Mouse (Mus musculus) cerebellum, adult 18-20 months (tissue): Measurements from ENCODE around the gene Pacs2.

ENCODE experiments used
- DNase-seq, 2 experiments: peaks; one replicate each; pipeline ENCODE4 v3.0.0; 2021

The Pacs2 gene

DNA sequence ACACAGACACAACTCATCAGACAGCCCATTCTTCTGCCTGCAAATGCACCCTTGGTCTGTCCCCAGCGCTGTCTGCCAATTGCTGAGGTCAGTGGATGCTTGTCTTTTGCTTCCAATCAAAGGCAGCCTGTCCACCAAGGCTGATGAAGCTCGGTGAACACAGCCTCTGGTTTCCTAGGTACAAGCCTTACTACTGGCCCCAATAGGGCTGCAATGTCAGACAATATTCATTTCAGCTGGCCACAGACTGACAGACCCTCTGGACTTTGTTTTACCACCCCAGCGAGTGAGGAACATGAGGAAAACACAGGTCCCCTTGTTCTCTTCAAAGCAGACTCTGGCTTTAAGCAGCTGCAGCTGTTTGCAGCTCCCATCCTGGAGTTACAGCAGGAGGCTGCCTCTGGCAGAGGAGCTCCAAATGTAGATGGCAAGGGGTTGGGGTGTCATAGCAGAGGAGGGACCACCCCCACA is 1.3 kb upstream of the Pacs2 start:
- DNase-seq = peak; percentile 33 to 48

DNA sequence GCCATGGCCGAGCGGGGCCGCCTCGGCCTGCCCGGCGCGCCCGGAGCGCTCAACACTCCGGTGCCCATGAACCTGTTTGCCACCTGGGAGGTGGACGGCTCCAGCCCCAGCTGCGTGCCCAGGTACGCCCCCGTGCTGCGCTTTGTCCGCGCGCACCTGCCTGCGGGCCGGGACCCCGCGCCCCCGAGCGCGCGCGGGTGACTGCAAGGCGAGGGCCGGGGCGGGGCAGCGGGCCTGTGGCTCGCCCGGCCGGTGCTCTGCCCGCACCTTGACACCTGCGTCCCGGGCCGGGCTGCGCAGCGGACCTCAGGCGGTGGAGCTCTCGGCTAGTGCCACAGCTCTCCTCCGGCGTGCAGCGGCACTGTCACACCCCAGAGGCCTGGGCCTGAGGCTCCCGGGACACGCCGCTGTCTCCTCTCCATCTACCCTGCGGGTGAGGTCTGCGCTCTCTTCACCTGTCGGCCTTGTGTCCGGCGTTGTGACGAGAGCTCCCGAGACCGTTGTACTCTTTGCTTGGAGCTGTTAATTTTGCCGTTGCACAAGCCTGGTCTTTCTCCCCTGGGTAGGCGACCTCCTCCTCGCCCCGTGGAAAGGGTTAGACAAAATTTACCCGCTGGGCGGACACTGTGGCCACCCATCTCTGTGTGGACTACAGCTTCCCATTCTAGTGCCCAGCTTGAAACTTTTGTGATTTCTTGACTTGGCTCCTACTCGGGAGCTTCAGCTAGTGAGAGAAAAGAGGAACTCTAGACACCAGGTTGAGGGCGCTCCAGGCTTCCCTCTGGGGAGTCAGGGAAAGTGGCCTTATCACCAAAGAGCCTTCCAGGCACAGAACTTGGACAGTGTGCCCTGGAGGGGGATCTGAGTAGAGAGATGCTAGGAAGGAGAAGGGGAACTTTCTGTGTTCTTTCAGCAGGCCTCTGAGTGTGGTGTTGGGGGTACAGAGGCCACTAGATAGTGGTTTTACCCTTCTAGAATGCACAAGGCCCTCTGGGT is 551 bp downstream of the Pacs2 start:
- peak; percentile 55 to 77 for DNase-seq

DNA sequence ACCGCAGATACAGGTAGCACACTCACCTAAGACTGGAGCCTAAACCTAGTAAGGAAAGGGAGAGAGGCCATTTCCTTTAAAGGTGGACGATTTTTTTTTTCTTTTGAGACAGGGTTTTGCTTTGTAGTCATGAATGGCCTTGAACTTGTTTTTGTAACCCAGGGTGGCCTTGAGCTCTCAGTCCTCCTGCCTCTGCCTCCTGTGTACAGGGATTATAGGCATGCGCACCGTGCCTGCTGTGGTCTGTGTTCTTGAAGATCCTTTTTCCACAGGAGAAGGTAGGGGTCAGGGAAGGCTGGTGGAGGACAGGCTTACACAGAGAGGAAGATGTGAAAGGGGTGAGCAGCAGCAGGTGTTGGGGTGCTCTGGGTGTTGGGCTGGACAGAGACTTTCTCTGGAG is 1.6 kb downstream of the Pacs2 start:
- DNase-seq = no peak

DNA sequence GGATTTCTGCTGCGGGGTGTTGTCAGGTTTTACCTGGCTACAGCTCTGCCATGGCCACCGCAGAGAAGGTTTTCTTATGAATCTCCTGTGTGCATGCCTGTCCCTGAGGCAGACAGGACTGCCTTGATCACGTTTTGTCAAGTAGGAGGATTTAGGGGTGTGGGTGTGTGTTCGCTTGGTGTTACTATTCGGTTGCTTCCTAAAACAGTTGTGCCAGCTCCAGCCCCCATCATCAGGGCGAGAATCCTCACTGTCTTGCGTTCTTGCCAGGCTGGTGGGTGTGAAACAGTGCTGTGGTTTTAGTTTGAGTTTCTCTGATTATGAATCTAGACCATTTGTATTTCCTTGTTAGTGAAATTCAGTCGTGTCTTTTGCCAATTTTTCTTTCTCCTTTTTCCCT is 2.7 kb downstream of the Pacs2 start:
- DNase-seq = no peak

DNA sequence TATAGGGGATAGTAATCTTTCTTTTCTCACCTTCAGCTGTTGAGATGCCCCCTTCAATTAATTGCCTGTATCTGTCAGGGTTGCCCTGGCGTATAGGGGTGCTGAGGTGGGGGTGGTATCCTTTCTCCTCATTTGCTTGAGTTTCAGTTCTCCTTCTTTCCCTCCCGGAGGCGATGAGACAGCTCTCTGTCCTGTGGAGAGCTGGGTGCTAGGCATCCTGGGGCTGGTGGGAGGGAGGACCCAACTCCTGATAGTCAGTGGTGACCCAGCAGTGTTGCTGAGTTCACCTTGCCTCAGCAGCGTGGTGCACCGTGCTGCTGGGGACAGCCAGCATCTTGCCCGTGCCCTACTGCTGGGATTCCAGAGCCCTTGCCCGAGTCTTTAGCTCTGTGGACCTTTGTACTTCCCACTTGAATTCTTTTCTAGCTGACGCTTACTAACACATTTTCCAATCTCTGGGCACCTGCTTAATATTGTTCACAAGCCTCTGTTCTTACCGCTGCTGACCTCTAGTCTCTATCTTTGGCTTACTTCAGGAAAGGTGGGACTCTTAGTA is 3.2 kb downstream of the Pacs2 start:
- no peak for DNase-seq

DNA sequence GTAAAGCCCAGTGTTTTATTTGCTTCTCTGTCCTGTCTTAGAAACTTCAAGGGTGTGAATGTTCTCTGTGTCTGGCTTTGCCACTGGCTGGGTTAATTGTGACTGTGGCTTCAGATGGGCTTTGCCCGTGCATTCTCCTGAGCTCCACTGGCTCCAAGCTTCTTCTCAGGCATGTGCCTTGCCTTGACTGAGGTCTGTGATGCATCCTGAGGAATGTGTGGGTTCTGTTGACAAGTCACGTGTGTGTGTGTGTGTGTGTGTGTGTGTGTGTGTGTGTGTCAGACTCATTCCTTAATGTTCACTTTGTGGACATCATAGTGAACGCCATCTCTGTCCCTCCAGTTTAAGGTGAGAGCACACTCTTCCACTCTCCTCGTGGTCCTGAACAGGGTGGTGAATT is 4.5 kb downstream of the Pacs2 start:
- DNase-seq = no peak

DNA sequence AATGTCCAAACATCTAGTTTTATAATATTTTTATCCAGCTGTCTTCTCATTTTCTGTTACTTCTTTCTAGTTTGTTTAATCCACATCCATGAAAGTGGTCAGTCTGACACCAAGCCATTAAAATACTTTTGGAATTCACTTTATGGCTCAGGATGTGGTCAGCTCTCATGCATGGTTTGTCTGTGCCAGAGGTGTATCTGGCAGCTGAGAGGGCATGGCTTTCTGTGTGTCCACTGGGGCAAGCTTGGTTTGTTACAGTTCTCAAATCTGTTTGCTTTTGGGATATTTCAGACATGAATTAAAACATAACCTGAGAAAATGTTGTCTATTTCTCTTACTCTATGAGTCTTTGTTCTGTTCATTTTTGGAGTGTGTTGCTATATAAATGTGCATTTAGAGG is 7.2 kb downstream of the Pacs2 start:
- DNase-seq = no peak

DNA sequence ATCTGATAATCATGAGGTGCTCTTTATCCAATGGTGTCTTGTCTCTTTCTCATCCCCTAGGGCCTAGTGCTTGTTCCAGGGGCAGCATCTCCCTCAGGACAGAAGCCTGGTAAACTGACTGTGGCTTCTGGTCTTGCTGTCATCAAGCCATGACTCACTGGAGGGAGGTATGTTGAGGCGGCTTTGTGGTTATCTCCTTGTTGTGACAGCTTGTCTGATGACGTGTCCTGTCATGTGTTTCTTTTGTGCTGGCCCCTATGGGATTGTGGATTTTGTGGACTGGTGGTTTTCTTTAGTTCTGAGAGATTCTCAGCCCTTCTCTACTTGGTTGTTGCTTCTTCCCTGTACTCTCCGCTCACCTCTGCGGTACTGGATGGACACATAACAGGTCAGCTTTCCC is 8.8 kb downstream of the Pacs2 start:
- DNase-seq = no peak

DNA sequence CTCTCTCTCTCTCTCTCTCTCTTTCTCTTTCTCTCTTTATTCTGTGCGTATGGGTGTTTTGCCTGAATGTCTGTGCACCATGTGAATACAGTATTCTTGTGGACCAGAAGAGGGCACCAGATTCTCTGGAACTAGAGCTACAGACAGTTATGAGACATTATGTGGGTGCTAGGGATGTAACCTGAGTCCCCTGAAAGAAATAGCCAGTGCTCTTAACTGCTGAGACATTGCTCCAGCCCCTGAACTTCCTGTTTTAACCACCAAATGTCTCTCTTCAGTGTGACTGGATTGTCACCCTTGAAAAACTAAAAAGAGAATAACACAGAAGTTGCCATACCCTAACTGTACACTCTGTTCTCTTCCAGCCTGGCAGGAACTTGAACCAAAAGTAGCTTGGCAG is 12.2 kb downstream of the Pacs2 start:
- DNase-seq = no peak

DNA sequence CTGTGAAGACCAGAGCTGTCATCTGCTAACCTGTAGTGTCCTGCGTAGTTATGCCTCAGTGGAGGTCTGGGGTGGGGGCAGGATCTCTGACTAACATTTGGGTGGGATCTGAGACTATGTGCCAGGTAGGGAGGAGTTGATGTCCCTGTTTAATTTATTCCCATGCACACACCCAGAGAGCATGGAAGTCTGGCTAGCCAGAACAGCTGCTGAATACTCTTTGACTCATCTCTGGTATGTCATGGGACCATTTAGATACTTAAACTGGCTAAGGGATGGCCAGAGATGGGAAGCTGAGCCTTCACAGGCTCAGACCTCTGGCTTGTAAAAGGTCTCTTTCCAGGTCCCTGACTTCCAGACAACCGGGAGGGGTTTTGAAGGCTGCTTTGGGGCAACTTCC is 13.2 kb downstream of the Pacs2 start:
- DNase-seq = no peak

DNA sequence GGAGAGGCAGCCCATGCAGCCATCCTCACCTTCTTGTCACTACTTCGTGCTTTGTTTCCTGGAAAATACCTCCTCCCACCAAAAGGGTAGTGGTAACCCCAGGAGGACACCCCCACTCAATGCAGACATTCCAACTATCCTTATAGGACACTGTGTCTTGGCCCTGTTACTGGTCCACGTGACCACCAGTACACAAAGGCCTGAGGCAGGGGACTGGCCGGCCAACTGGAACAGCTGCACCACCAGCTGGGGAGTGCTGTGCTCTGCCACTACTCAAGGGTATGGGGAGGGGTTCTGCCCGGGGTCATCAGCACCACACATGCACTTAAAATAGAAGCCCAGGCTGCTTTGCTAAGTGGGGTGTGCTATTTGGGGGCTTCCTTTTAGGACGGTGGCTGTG is 13.8 kb downstream of the Pacs2 start:
- no peak for DNase-seq

DNA sequence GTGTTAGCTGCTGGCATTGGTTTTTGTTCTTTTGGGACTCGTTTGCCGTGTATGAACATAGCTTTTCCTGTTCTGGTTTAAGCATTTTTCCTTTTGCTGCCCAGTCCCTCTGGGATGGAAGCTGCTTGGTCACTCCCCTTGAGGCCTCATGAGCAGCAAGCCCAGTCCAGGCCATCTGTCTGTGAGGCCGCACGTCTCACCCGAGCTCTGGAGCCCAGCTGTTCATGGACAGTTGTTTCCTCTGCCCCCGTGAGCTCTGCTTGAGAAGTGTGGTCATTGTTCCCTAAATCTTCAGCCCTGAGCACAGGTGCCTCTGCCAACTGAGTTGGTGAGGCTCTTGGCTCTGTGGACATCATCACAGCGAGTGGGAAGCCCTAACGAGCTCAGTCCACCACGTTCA is 14.6 kb downstream of the Pacs2 start:
- DNase-seq = no peak

DNA sequence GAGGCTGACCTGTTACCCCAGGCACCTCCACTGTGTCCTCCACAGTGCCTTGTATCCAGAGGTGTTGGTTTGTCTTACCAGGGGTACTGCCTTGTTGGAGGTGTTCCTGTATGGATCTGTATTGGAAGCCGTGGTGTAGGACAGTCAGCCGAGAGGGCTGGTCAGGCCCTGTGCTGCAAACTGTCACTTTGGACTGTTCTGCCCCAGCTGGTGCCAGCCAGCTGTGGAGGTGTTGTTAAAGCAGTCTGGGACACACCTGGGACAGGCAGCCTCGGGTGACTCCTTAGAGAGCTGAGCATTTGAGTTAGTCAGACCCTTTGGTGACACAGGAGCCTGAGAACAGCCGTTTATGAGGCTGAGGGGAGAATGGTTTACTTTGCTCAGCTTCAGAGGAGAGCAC is 15.7 kb downstream of the Pacs2 start:
- no peak for DNase-seq

DNA sequence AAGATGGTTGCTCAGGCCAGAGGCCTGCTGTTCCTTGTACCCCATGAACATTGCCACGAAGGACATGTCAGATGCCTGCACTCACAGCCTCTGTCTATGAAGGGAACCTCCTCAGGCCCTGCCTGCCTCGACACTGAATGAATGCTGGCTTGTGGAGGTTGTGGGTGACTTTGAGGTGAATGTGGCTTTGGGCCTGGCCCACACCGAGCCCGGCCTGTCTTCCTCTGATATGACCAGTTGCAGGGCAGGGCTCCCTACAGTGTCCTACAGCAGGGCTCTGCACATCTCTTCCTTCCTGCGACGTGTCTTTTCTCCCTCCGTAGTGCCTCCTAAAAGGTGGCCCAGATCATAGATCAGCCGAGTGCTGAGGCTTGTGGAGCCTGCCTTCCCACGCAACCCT is 16.7 kb downstream of the Pacs2 start:
- DNase-seq = no peak

DNA sequence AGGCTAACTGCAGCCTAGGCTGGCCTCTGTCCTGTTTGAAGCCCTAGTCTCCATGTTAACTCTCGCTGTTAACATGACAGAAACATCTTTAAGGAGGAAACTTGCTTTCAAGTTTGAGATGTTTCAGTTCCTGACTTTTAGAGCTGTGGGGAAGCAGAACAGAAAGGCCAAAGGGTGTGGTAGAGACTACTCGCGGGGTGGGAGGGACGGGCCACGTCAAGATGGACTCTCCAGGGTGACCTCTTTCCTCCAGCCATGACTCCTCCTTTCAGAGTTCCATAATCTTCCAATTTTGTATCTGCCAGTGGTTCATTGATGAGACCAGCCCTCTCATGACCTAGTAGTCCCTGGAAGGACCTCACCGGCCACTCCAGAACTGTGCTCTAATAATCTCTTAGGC is 17.1 kb downstream of the Pacs2 start:
- DNase-seq = no peak

DNA sequence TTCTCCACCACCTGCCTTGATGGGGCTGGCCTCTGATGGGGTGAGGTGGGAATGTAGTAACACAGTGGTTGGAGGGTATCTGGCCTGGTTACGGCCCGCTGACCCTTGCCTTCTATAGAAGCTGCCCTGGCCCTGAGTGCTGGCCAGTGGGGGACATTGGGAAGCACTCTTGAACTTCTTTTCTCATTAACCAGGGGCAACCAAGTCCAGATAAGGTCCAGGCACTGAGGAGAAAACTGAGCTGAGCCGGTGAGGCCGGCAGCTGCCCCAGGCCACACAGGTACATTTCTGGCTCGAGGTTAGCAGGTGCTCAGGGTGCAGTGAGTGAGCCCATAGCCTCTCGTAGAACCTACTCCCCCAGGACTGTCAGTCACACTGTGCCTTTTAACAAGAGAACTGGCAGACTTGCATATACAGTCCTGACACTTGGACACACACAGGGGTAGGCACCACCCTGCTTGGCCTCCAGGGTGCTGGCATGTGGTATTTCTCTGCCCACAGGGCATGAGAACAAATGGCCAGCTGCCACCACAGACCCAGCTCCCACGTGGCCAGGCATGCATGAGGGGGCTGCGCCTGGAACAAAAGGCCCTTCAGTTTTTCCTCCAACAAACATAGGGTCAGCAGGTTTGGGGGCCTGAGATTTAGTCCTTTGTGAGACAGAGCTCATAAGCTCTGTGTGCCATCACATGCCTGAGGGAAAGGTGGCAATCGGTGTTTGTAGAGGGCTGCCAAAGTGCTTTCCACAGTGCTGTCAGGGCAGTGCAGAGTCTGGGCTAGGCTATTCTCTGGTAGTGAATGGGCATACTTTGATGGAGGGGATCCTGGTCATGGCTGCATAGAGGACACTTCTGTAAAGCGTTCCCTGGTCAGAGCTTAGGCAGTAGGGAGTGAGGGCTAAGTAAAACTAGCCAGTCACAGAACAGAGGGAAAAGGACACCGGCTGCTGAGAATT is 18.3 kb downstream of the Pacs2 start:
- DNase-seq = peak; percentile 41

DNA sequence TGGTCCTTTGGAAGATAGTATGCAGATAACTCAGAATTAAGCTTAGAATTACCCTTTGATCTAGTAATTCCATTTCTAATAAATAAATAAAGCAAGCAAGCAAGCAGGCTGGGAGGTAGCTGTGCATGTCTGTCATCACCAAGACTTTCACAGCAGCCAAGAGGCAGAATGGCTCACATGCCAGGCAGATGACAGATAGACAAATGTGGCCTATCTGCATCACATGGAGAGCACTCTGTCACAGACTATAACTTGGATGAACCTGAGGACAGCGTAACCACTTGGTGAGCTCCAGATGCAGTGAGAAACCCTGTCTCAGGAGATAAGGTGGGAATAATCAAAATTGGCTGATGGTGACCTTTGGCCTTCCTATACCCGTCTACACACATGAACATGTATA is 20.8 kb downstream of the Pacs2 start:
- DNase-seq = no peak

DNA sequence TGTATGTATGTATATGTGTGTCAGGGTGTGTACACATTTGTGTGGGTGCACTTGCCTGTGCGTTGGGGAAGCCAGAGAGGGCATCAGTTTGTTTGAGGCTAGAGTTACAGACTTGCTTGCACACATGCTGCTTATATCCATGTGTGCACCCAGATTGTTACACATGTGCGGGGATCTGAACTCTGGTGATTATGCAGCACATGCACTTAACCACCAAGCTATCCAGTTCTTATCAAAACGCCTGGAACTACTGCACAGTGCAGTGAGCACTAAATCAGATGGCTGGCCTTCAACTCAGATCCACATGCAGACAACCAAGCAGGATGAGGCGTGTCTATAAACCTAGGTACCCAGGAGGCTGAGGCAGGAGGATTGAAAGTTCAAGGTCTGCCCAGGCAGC is 22.7 kb downstream of the Pacs2 start:
- no peak for DNase-seq

DNA sequence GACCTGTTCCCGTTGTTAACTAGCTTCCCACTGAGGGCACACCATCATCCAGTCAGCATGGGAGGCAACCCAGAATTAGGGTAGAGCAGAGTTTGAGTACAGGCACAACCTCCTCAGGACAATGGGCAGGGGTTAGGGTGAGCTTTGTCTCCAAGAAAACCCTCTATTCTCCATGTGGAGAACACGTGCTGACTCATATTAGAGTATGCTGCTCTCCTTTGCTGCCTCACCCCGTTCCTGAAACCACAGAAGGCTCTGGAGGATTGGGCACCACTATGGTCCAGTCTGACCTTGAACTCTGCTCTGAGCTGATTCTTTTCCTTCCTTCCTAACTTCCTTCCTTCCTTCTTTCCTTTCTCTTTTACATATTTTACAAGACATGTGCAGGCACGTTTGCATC is 24.1 kb downstream of the Pacs2 start:
- DNase-seq = no peak

DNA sequence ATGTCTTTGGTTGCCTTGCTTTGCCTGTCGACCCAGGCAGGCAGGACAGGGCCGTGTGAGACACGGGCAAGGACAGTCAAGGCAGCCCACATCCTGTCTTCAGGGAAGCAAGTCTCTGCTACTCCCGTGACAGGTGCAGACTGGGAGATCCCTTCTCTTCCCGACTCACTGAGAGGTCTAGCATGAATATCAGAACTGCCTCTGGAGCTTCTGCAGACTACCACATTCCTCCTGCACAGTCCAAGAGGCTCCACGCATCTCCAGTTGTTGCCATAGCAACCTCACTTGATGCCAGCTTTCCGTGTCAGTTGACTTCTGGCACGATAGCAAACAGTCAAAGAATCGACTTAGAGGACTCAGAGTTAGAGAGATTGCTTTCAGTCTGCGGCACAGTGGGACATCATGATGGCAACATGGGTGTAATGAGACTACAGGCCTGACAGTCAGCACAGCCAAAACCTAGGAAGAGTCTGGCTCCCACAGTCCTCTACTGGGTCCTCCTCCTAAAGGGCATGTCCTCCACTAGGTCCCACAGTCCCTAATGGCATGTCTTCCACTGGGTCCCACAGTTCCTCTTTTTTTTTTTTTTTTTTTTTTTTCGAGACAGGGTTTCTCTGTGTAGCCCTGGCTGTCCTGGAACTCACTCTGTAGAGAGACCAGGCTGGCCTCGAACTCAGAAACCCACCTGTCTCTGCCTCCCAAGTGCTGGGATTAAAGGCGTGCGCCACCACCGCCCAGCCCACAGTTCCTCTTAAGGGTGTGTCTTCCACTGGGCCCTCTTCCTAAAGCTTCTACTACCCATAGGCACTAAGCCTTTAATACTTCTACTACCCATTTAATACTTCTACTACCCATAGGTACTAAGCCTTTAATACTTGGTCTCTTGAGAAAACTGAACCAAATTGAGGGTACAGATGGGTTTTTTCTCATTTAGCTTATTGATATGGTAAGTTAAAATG is 27.5 kb downstream of the Pacs2 start:
- DNase-seq = peak; percentile 55 to 63

DNA sequence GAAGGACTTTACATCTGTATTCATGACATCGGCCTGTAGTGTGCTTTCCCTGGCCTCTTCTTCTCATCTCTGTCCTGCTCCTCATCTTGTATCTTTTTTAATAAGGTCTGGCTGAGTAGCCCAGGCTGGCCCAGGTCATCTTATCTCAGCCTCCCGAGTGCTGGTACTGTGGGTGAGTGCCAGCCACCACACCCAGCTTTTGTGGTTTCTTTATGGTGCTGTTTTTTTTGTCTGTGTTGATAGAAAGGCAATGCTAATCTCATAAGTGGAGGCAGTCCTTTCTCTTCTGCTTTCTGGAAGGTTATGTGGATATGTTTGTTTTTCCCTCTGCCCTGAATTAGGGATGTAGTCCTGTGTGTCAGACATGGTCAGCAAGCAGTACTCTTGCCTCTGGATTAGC is 28.2 kb downstream of the Pacs2 start:
- DNase-seq = no peak
